Mouse (Mus musculus): ENCODE measurements at regions not wholly inside any gene's neighbourhood (a gene's known extent, or its start where the extent isn't known, plus 50 kb on each side); places are given as distances from the start of the nearest gene placed in this dataset.

GRCm38 (mm10) chr5:85467811-85468210 lies 597.6 kb downstream of the Cenpc1 start:
- TF ChIP-seq CTCF (conservative IDR thresholded peaks at IDR 0.05; ENCODE audit: low read length) (no peak), POU5F1 (IDR thresholded peaks at IDR 0.05; ENCODE audit: borderline replicate concordance, low read length) (no peak), NANOG (IDR thresholded peaks at IDR 0.05; ENCODE audit: borderline replicate concordance, low read length) (no peak)
